Comparison of ENCODE assay signal across 24 mouse cellular contexts in genomic region chr13:96967822-96968221, GRCm38 (mm10).
"Had no signal": no experiment of that assay in that cellular context is flagged by ENCODE, and none has a peak within 500 bp of the region (broad histone marks: within the 10 kb centered on the region; RNA-seq: fewer than 3 reads in every experiment).

No protein-coding gene starts in this region.

- H3K4me3 ChIP-seq: gastrocnemius, adult 2 months; heart, embryonic 10.5 days; heart, embryonic 12.5 days; hindbrain, embryonic 10.5 days; hindbrain, embryonic 12.5 days; intestine, embryonic 15.5 days; limb, embryonic 13.5 days; limb, embryonic 15.5 days; liver, embryonic 12.5 days had no signal

- H3K9me3 ChIP-seq: heart, embryonic 10.5 days; hindbrain, embryonic 10.5 days; intestine, embryonic 15.5 days; limb, embryonic 13.5 days; limb, embryonic 15.5 days had no signal

- H3K4me1 ChIP-seq: hindbrain, embryonic 10.5 days; hindbrain, embryonic 12.5 days; intestine, embryonic 15.5 days; limb, embryonic 13.5 days; limb, embryonic 15.5 days had no signal

- H3K27me3 ChIP-seq: heart, embryonic 12.5 days; hindbrain, embryonic 12.5 days; intestine, embryonic 15.5 days; limb, embryonic 13.5 days; limb, embryonic 15.5 days had no signal

- ATAC-seq: hindbrain, embryonic 16.5 days; inflammation-experienced regulatory T-cells, adult 6 months; intestine, embryonic 15.5 days; intestine, postnatal 0 days; liver, embryonic 12.5 days had no signal

- H3K36me3 ChIP-seq: heart, embryonic 10.5 days; heart, embryonic 12.5 days; hindbrain, embryonic 10.5 days; hindbrain, embryonic 12.5 days; intestine, embryonic 15.5 days; limb, embryonic 13.5 days; limb, embryonic 15.5 days; liver, embryonic 12.5 days had no signal

- H3K9ac ChIP-seq: heart, embryonic 12.5 days; hindbrain, embryonic 12.5 days; hindbrain, embryonic 14.5 days; intestine, embryonic 15.5 days; limb, embryonic 13.5 days; limb, embryonic 15.5 days; liver, embryonic 12.5 days; liver, embryonic 14.5 days had no signal

- DNase-seq: gastrocnemius, adult 2 months; gastrocnemius, postnatal 10 days; gastrocnemius, postnatal 25 days; heart, adult 18-20 months; heart, postnatal 10 days; heart, postnatal 36 days; kidney, adult 18-20 months; kidney, adult 8-10 months; kidney, postnatal 25 days; layer of hippocampus, adult 9-11 months; left cerebral cortex, postnatal 4 days had no signal

- H3K27ac ChIP-seq: gastrocnemius, adult 2 months; heart, embryonic 10.5 days; hindbrain, embryonic 10.5 days; hindbrain, embryonic 12.5 days; hindbrain, embryonic 14.5 days; limb, embryonic 13.5 days; limb, embryonic 15.5 days; liver, embryonic 14.5 days had no signal
